Mouse (Mus musculus) forebrain, embryonic 11.5 days (tissue): ENCODE measurements at regions not wholly inside any gene's neighbourhood (a gene's known extent, or its start where the extent isn't known, plus 50 kb on each side); places are given as distances from the start of the nearest gene placed in this dataset.

Experiments
- ATAC-seq: fragments of 200-750 bp; cut with Nextera tagmentation; replicated peaks from 2 replicates; pipeline ENCODE4 v1.8.0; 2017; ENCODE audit warnings: moderate TSS enrichment; ENCODE audit not compliant: low FRiP score
- DNase-seq: peaks from one replicate; pipeline ENCODE4 v3.0.0-alpha.2; 2017; ENCODE audit warnings: low spot score
- H3K27ac ChIP-seq: fragments of 300-500 bp; sonication (generic); 2 replicates; pipeline ENCODE4 v1.5.1; 2014; ENCODE audit warnings: low read depth, low read length
- H3K27me3 ChIP-seq: fragments of 300-500 bp; sonication (generic); 2 replicates; pipeline ENCODE4 v1.6.1; 2014; ENCODE audit warnings: mild to moderate bottlenecking, low read length, mixed read lengths; ENCODE audit not compliant: control insufficient read depth, insufficient read depth
- H3K36me3 ChIP-seq: fragments of 300-500 bp; sonication (generic); 2 replicates; pipeline ENCODE4 v1.6.1; 2014; ENCODE audit warnings: mild to moderate bottlenecking, low read length, moderate library complexity, mixed read lengths; ENCODE audit not compliant: control insufficient read depth, insufficient read depth
- H3K4me1 ChIP-seq: fragments of 300-500 bp; sonication (generic); replicated peaks from 2 replicates; pipeline ENCODE4 v1.6.1; 2014; ENCODE audit warnings: low read length, mixed read lengths; ENCODE audit not compliant: control insufficient read depth, insufficient read depth
- H3K4me2 ChIP-seq: fragments of 300-500 bp; sonication (generic); 2 replicates; pipeline ENCODE4 v1.6.1; 2014; ENCODE audit warnings: low read depth, mild to moderate bottlenecking, low read length, moderate library complexity, mixed read lengths; ENCODE audit not compliant: severe bottlenecking
- H3K4me3 ChIP-seq: fragments of 300-500 bp; sonication (generic); 2 replicates; pipeline ENCODE4 v1.5.1; 2014; ENCODE audit warnings: low read depth, low read length
- H3K9ac ChIP-seq: fragments of 300-500 bp; sonication (generic); 2 replicates; pipeline ENCODE4 v1.6.1; 2014; ENCODE audit warnings: low read length
- H3K9me3 ChIP-seq: fragments of 300-500 bp; sonication (generic); 2 replicates; pipeline ENCODE4 v1.6.1; 2016; ENCODE audit warnings: low read length, mixed read lengths; ENCODE audit not compliant: control insufficient read depth
- WGBS: fragments of 180-500 bp; shearing (Covaris S2); extraction: QIAGEN DNeasy Blood & Tissue Kit; methylation state at CpG from one replicate; pipeline ENCODE4 v1.1.7; 2014; 5-methylcytosine and 5-hydroxymethylcytosine counted together

DNA sequence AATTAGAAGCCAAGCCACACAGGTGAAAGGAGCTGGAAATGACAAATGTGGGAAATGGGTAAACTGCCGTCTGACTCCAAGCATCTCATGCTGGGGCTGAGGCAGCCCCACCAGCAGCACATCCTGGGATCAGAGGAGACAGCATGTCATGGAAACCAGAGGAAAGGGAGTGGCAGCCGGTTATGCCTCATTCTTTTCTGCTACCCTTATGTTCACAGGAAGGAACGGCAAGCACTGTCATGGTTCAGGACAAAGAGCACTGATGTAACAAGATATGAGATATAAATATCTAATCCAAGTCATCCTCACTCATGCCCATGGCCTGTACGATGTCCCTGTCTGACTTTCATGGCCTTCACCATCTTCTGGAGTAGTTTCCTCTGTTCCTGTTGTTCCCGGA lies 125.2 kb upstream of the Tnfaip3 start:
- no peak overlapping the region for H3K4me2 ChIP-seq
- H3K36me3 ChIP-seq: no peaks in the 10 kb centered on the region
- no peaks in the 10 kb centered on the region for H3K4me1 ChIP-seq
- no peak overlapping the region for H3K9ac ChIP-seq
- no peak overlapping the region for H3K27ac ChIP-seq
- DNase-seq: no peak
- H3K27me3 ChIP-seq: no peaks in the 10 kb centered on the region
- 84% methylated on average over 5 of the region's 5 CpGs for WGBS
- no peaks in the 10 kb centered on the region for H3K9me3 ChIP-seq
- H3K4me3 ChIP-seq: no peak overlapping the region
- ATAC-seq: no peak

DNA sequence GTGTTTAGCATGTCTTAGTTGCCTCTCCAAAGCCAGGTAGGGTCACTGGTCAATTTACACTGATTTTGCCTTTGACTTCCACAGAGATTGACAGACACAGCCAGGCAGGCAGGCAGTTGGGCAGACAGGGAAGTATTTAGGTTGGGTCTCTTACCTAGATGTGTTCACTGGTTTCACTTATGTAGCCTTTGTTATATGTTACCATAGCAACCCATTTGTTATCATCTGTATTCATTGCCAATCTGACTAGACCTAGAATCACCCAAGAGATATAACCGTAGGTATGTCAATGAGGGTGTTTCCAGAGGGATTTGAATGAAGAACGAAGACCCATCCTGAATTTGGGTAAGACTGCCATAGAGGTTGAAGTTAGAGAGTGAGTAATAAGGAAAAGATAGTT lies 123.8 kb upstream of the Tnfaip3 start:
- Histone ChIP-seq H3K4me3 (no peak overlapping the region), H3K27me3 (no peaks in the 10 kb centered on the region), H3K9ac (no peak overlapping the region), H3K4me2 (no peak overlapping the region), H3K36me3 (no peaks in the 10 kb centered on the region), H3K4me1 (no peaks in the 10 kb centered on the region), H3K27ac (no peak overlapping the region), H3K9me3 (no peaks in the 10 kb centered on the region)
- WGBS: 82% methylated on average over 2 of the region's 2 CpGs
- DNase-seq: no peak
- no peak for ATAC-seq

DNA sequence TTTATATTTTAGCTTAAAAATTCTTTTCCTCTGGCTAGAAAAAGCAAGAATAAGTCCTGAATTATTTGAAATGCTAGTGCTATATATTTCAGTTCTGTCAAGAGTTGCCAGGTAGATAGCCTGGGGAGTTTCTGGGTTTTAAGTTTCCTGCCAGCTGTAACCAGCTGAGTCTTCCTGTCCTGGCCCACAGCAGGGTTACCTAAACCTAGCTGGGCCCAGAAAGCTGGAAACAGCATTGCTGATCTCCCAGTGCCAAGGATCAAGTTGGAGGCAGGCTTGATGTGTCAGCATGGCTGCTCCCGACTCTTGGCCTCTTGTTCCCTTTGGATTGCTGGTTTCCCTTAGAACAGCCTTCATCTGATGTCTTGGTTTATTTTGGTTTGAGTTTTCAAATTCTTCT lies 122.8 kb upstream of the Tnfaip3 start:
- ATAC-seq (no peak), DNase-seq (no peak)
- Histone ChIP-seq H3K36me3 (no peaks in the 10 kb centered on the region), H3K27me3 (no peaks in the 10 kb centered on the region), H3K9ac (no peak overlapping the region), H3K4me3 (no peak overlapping the region), H3K9me3 (no peaks in the 10 kb centered on the region), H3K4me2 (no peak overlapping the region), H3K4me1 (no peaks in the 10 kb centered on the region), H3K27ac (no peak overlapping the region)
- 76% methylated on average over 1 of the region's 1 CpGs for WGBS

- Histone ChIP-seq H3K9me3 (no peaks in the 10 kb centered on the region), H3K4me1 (no peaks in the 10 kb centered on the region), H3K9ac (no peak overlapping the region), H3K4me3 (no peak overlapping the region), H3K36me3 (no peaks in the 10 kb centered on the region), H3K27ac (no peak overlapping the region), H3K4me2 (no peak overlapping the region), H3K27me3 (no peaks in the 10 kb centered on the region)
- 68% methylated on average over 4 of the region's 4 CpGs for WGBS
- no peak for ATAC-seq
- no peak for DNase-seq
Measured at GRCm38 (mm10) chr10:19127581-19128291, 112.3 kb upstream of the Tnfaip3 start.

- no peak overlapping the region for H3K27ac ChIP-seq
- H3K36me3 ChIP-seq: no peaks in the 10 kb centered on the region
- no peak overlapping the region for H3K4me2 ChIP-seq
- ATAC-seq (no peak), DNase-seq (no peak)
- H3K4me1 ChIP-seq: no peaks in the 10 kb centered on the region
- no peak overlapping the region for H3K9ac ChIP-seq
- no peaks in the 10 kb centered on the region for H3K9me3 ChIP-seq
- WGBS: 67% methylated on average over 2 of the region's 2 CpGs
- no peaks in the 10 kb centered on the region for H3K27me3 ChIP-seq
- H3K4me3 ChIP-seq: no peak overlapping the region
Measured at GRCm38 (mm10) chr10:19126922-19127321, 111.5 kb upstream of the Tnfaip3 start.

- H3K27me3 ChIP-seq: no peaks in the 10 kb centered on the region
- H3K27ac ChIP-seq: no peak overlapping the region
- no peak for DNase-seq
- ATAC-seq: no peak
- 81% methylated on average over 4 of the region's 4 CpGs for WGBS
- no peaks in the 10 kb centered on the region for H3K9me3 ChIP-seq
- no peaks in the 10 kb centered on the region for H3K36me3 ChIP-seq
- H3K9ac ChIP-seq: no peak overlapping the region
- H3K4me2 ChIP-seq: no peak overlapping the region
- H3K4me3 ChIP-seq: no peak overlapping the region
- H3K4me1 ChIP-seq: no peaks in the 10 kb centered on the region
Measured at GRCm38 (mm10) chr10:19126438-19126837, 111.0 kb upstream of the Tnfaip3 start.

DNA sequence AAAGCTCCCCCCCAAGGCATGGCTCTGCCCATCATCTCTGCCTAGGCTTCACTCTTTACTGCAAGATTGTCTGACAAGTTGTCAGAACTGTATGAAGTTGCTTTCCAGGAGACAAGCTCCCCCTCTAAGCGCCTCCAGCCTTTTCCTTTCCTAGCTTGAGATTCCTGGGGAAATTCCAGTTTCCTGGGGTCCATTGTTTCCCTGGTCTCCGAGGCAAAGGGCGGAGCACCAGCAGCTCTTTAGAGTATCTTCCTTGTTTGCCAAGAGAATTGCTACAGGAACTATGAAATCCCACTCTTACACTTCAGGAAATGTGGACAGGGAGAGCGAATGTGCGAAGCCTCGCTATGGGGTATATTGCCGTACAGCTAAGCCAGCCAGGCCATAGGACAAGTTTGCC lies 108.2 kb upstream of the Tnfaip3 start:
- DNase-seq (no peak), ATAC-seq (no peak)
- Histone ChIP-seq H3K9ac (no peak overlapping the region), H3K4me2 (no peak overlapping the region), H3K27me3 (no peaks in the 10 kb centered on the region), H3K36me3 (no peaks in the 10 kb centered on the region), H3K4me3 (no peak overlapping the region), H3K27ac (no peak overlapping the region), H3K9me3 (no peaks in the 10 kb centered on the region), H3K4me1 (no peaks in the 10 kb centered on the region)
- 56% methylated on average over 7 of the region's 7 CpGs for WGBS

DNA sequence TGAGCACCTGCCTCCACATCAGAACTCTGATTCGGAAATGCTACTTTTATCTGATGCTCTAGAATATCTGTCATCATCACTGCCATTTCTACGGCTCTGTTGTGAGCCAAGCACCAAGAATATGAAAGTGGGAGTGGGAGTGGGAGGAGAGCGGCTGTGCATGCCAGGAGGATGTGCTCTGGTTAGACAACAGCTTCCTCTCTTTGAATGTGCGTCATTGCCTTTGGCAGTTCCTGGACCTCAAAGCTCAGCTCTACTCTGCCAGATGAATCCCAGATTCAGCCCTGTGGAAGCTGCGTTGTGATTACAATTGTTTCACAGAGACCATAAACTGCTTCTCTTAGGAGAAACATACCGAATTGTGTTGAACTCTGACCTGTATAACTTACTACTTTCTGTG lies 106.8 kb upstream of the Tnfaip3 start:
- Histone ChIP-seq H3K9ac (no peak overlapping the region), H3K4me3 (no peak overlapping the region), H3K4me1 (no peaks in the 10 kb centered on the region), H3K9me3 (no peaks in the 10 kb centered on the region), H3K27me3 (no peaks in the 10 kb centered on the region), H3K27ac (no peak overlapping the region), H3K4me2 (no peak overlapping the region), H3K36me3 (no peaks in the 10 kb centered on the region)
- 72% methylated on average over 6 of the region's 6 CpGs for WGBS
- ATAC-seq: no peak
- no peak for DNase-seq

DNA sequence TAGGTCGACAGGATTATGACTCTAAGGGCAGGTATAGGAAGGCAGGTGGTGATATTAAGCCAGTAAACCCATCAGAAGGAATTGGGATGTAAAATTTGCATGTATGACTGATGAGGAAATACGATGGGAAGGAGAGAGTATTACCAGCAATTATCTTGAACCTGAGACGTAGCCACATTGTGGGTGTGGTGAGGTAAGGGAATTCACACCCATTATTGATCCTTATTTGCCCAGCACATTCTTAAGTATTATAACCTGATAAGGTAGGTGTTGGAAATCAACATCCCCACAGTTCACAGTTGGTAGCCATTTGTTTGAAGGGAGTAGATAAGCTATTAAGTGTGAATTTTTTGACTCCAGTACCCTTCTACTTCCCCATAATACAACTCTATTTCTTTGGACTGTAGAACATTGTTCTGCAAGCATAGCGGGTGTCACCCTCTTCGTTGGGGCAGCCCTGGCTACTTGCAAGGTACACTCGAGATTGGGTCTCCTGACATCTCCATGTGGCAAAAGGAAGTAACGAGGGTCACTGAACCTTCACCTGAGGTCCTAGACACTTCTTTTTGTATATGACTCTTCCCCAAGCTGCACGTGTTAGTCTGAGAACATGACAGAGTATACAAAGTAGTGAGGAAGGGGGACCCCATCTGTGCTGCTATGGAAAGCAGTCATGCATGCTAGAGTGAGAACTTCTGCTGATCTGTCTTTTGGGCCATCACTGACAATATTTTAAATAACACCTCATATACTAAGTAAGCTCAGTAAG lies 104.0 kb upstream of the Tnfaip3 start:
- Histone ChIP-seq H3K4me1 (no peaks in the 10 kb centered on the region), H3K36me3 (no peaks in the 10 kb centered on the region), H3K9ac (no peak overlapping the region), H3K9me3 (no peaks in the 10 kb centered on the region), H3K27me3 (no peaks in the 10 kb centered on the region), H3K4me2 (no peak overlapping the region), H3K4me3 (no peak overlapping the region), H3K27ac (no peak overlapping the region)
- DNase-seq (no peak), ATAC-seq (no peak)
- WGBS: 83% methylated on average over 8 of the region's 8 CpGs
